Mouse (Mus musculus): Measurements from ENCODE around the gene Dnajc15. TPM values are rescaled to one million over a fixed set of nuclear protein-coding genes. Genes with fewer than 3 reads are reported as not detected.

Gene Dnajc15
- polyA plus RNA-seq, 1 experiment from 2014 or later: 61.4 TPM

- no peak overlapping the region for H3K4me2 ChIP-seq (replicated peaks)
- no peak for ATAC-seq (replicated peaks)
- H3K4me1 ChIP-seq: no peaks in the 10 kb centered on the region
- no peaks in the 10 kb centered on the region; the same call in 1 of the 2 replicates for H3K36me3 ChIP-seq
- 93% methylated on average over 7 of the region's 7 CpGs for WGBS
- no peak overlapping the region for H3K9ac ChIP-seq (replicated peaks)
- no peak overlapping the region for H3K27ac ChIP-seq (replicated peaks)
- no peaks in the 10 kb centered on the region for H3K27me3 ChIP-seq
- H3K4me3 ChIP-seq: no peak overlapping the region
- H3K9me3 ChIP-seq: no peaks in the 10 kb centered on the region
Measured at GRCm38 (mm10) chr14:77849852-77850251, 25.1 kb downstream of the Dnajc15 start.

GRCm38 (mm10) chr14:77848349-77848748 is 26.6 kb downstream of the Dnajc15 start:
- ATAC-seq (replicated peaks): no peak

DNA sequence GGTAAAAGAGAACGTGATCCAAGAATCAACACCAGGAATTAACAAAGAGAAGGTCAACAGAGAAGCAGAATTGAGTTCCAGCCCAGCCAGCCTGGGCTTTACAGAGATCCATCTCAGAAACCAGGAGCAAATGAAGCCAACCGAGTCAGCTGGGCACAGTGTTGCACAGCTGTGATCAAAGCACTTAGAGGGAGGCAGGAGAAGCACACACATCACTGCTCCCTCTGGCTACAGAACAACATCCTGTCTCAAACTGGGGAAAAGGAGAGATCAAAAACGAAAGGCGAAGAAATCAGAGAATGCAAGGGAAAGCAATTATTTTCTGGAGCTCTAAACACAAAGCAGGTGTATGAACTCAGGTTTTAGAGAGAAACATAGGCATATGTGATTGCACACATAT is 28.7 kb downstream of the Dnajc15 start:
- Histone ChIP-seq H3K4me2 (replicated peaks) (no peak overlapping the region), H3K27ac (replicated peaks) (no peak overlapping the region), H3K4me3 (no peak overlapping the region), H3K9ac (replicated peaks) (no peak overlapping the region), H3K9me3 (no peaks in the 10 kb centered on the region), H3K27me3 (no peaks in the 10 kb centered on the region), H3K36me3 (no peaks in the 10 kb centered on the region), H3K4me1 (no peaks in the 10 kb centered on the region)
- no peak for ATAC-seq (replicated peaks)
- WGBS: 77% methylated on average over 4 of the region's 4 CpGs

More at GRCm38 (mm10) chr14:77848349-77848748, 26.6 kb downstream of the Dnajc15 start:
- Histone ChIP-seq H3K4me3 (no peak overlapping the region), H3K27me3 (no peaks in the 10 kb centered on the region), H3K36me3 (no peaks in the 10 kb centered on the region; the same call in 1 of the 2 replicates), H3K9ac (replicated peaks) (no peak overlapping the region), H3K4me2 (replicated peaks) (no peak overlapping the region), H3K27ac (replicated peaks) (no peak overlapping the region), H3K4me1 (no peaks in the 10 kb centered on the region), H3K9me3 (no peaks in the 10 kb centered on the region)
- 79% methylated on average over 1 of the region's 1 CpGs for WGBS

GRCm38 (mm10) chr14:77845479-77845878 is 29.4 kb downstream of the Dnajc15 start:
- Histone ChIP-seq H3K9ac (replicated peaks) (no peak overlapping the region), H3K27me3 (no peaks in the 10 kb centered on the region), H3K9me3 (no peaks in the 10 kb centered on the region), H3K4me2 (replicated peaks) (no peak overlapping the region), H3K4me3 (no peak overlapping the region), H3K36me3 (no peaks in the 10 kb centered on the region), H3K27ac (replicated peaks) (no peak overlapping the region), H3K4me1 (no peaks in the 10 kb centered on the region)
- 97% methylated on average over 1 of the region's 1 CpGs for WGBS
- no peak for ATAC-seq (replicated peaks)

DNA sequence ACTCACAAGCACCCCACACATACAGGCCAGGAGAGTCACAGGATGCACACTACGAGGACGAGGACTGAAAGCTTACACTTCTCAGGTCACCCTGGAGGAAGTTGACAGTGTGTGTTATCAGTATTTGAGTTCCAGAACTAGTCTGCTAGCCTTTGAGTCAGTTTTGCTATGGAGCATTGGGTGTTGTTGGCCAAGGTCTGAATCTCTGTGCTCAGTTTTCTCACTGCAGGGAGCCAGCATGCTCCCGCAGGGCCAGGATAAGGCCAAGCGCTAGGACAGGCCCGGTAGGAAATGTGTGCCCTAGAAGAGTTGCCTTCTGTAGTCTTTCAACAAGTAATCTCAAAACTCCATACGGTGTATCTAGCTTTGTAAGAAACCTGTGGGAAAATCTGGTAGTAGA is 34.4 kb downstream of the Dnajc15 start:
- no peaks in the 10 kb centered on the region for H3K27me3 ChIP-seq
- WGBS: 83% methylated on average over 6 of the region's 6 CpGs
- no peaks in the 10 kb centered on the region for H3K9me3 ChIP-seq
- no peak overlapping the region for H3K4me3 ChIP-seq
- H3K9ac ChIP-seq (replicated peaks): no peak overlapping the region
- no peak for ATAC-seq (replicated peaks)
- H3K4me2 ChIP-seq (replicated peaks): no peak overlapping the region
- no peaks in the 10 kb centered on the region for H3K36me3 ChIP-seq
- H3K4me1 ChIP-seq: 0 out of 2 replicates have a peak, but pooled peaks cover 2% of the 10 kb centered on the region
- no peak overlapping the region for H3K27ac ChIP-seq (replicated peaks)

DNA sequence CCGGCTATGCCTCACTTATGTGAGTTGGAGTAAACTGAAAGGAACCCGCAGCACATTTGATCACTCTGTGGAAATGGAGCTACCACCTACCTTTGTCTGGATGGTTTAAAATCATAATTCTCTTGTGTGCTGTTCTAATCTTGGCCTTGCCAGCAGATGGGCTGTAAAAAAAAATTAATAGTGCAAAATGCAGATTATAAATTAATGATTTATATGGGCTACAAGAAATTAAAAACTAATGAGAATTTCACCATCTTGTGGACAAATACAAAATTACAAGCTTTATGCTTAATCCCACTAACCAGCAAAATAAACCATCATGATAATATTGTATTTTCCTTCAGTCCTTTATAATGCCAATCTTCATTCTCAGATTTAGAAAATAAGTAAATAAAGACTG is 34.8 kb downstream of the Dnajc15 start:
- WGBS: 85% methylated on average over 2 of the region's 2 CpGs
- no peak for ATAC-seq (replicated peaks)

GRCm38 (mm10) chr14:77836794-77837193 is 38.1 kb downstream of the Dnajc15 start:
- Histone ChIP-seq H3K27ac (replicated peaks) (no peak overlapping the region), H3K27me3 (no peaks in the 10 kb centered on the region), H3K4me2 (replicated peaks) (no peak overlapping the region), H3K9me3 (no peaks in the 10 kb centered on the region), H3K4me3 (no peak overlapping the region), H3K9ac (replicated peaks) (no peak overlapping the region), H3K4me1 (0 out of 2 replicates have a peak, but pooled peaks cover 2% of the 10 kb centered on the region), H3K36me3 (no peaks in the 10 kb centered on the region)
- ATAC-seq (replicated peaks): no peak
- 86% methylated on average over 2 of the region's 2 CpGs for WGBS

More for the DNA sequence above, 34.8 kb downstream of the Dnajc15 start:
- Histone ChIP-seq H3K4me2 (replicated peaks) (no peak overlapping the region), H3K36me3 (no peaks in the 10 kb centered on the region), H3K4me3 (no peak overlapping the region), H3K27me3 (no peaks in the 10 kb centered on the region), H3K27ac (replicated peaks) (no peak overlapping the region), H3K9ac (replicated peaks) (no peak overlapping the region), H3K9me3 (no peaks in the 10 kb centered on the region), H3K4me1 (0 out of 2 replicates have a peak, but pooled peaks cover 2% of the 10 kb centered on the region)

DNA sequence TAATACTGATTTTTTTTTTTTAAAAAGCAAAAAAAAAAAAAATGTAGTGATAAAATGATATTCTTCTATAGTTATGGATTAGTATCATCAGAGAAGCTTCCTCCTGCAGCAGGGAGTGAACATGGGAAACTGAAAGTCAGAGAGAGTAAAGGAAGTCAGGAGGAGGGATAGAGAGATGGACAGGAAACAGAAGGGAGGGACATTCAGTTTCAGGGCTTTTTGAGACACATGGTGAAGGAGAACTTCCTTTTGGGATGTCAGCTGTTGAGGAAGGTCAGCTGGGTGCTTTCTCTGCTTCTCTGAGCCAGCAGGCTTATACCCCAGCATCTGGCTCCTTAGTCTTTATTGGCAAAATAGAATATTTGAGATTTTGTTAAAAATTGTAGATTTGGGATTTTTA is 42.6 kb downstream of the Dnajc15 start:
- no peak for ATAC-seq (replicated peaks)
- Histone ChIP-seq H3K27me3 (no peaks in the 10 kb centered on the region), H3K4me3 (no peak overlapping the region), H3K9ac (replicated peaks) (no peak overlapping the region), H3K4me1 (no peaks in the 10 kb centered on the region), H3K27ac (replicated peaks) (no peak overlapping the region), H3K36me3 (no peaks in the 10 kb centered on the region), H3K4me2 (replicated peaks) (no peak overlapping the region), H3K9me3 (no peaks in the 10 kb centered on the region)

- ATAC-seq (replicated peaks): no peak
- H3K27ac ChIP-seq (replicated peaks): no peak overlapping the region
- 92% methylated on average over 4 of the region's 4 CpGs for WGBS
Measured at GRCm38 (mm10) chr14:77831936-77832335, 43.0 kb downstream of the Dnajc15 start.

GRCm38 (mm10) chr14:77829673-77830072 is 45.3 kb downstream of the Dnajc15 start:
- Histone ChIP-seq H3K9me3 (no peaks in the 10 kb centered on the region), H3K27ac (replicated peaks) (no peak overlapping the region), H3K27me3 (no peaks in the 10 kb centered on the region), H3K4me2 (replicated peaks) (no peak overlapping the region), H3K36me3 (no peaks in the 10 kb centered on the region), H3K9ac (replicated peaks) (no peak overlapping the region), H3K4me3 (no peak overlapping the region), H3K4me1 (no peaks in the 10 kb centered on the region)
- WGBS: 94% methylated on average over 4 of the region's 4 CpGs
- ATAC-seq (replicated peaks): no peak

More at GRCm38 (mm10) chr14:77831936-77832335, 43.0 kb downstream of the Dnajc15 start:
- H3K4me2 ChIP-seq (replicated peaks): no peak overlapping the region
- no peaks in the 10 kb centered on the region for H3K4me1 ChIP-seq
- no peak overlapping the region for H3K4me3 ChIP-seq
- no peak overlapping the region for H3K9ac ChIP-seq (replicated peaks)
- H3K9me3 ChIP-seq: no peaks in the 10 kb centered on the region
- no peaks in the 10 kb centered on the region for H3K36me3 ChIP-seq
- H3K27me3 ChIP-seq: no peaks in the 10 kb centered on the region

DNA sequence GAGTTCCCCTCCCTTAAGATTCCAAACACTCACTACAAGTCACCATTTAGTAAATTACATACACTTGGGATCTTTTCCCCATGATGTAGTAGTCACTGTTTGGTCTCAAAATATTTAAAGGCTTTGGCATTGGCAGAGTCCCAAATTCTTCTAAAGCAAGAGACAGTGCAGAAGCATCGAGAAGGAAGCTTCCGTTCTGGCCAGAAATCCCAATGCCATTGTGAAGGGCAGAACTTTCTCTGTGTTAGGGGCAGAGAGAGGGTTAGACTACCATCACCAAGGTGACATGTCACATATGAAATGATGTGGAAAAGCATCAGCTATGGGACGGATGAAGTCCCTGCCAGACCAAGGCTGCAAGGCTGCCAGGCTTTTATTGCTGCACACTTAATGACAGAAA is 49.0 kb downstream of the Dnajc15 start:
- ATAC-seq (replicated peaks): no peak
- H3K4me3 ChIP-seq: no peak overlapping the region
- no peaks in the 10 kb centered on the region for H3K9me3 ChIP-seq
- no peaks in the 10 kb centered on the region for H3K4me1 ChIP-seq
- H3K27me3 ChIP-seq: no peaks in the 10 kb centered on the region
- H3K36me3 ChIP-seq: no peaks in the 10 kb centered on the region
- 64% methylated on average over 3 of the region's 3 CpGs for WGBS
- H3K9ac ChIP-seq (replicated peaks): no peak overlapping the region
- no peak overlapping the region for H3K27ac ChIP-seq (replicated peaks)
- H3K4me2 ChIP-seq (replicated peaks): no peak overlapping the region

DNA sequence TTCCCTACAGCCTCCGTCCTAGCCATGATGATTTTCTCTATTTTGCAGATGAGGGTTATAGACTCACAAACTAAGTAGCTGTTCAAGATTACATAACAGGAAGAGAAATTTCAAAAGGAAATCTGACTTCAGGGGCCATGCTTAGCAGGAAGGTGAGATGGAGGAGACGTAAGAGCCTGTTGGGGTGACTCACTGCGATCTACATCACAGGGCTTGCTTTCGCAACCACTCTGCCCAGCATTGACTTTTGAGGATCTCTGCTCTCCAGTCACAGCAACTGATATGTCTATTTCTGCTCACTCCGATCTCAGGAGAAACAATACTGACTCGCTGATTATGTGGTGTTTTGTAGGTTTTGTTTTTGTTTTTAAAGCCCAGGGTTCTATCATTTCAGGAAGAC is 49.8 kb downstream of the Dnajc15 start:
- Histone ChIP-seq H3K27me3 (no peaks in the 10 kb centered on the region), H3K4me1 (no peaks in the 10 kb centered on the region), H3K27ac (replicated peaks) (no peak overlapping the region), H3K4me3 (no peak overlapping the region), H3K4me2 (replicated peaks) (no peak overlapping the region), H3K36me3 (no peaks in the 10 kb centered on the region), H3K9ac (replicated peaks) (no peak overlapping the region), H3K9me3 (no peaks in the 10 kb centered on the region)
- no peak for ATAC-seq (replicated peaks)
- WGBS: 95% methylated on average over 6 of the region's 6 CpGs

GRCm38 (mm10) chr14:77819841-77820240 is 55.1 kb downstream of the Dnajc15 start:
- ATAC-seq (replicated peaks): no peak
- Histone ChIP-seq H3K9ac (replicated peaks) (no peak overlapping the region), H3K9me3 (no peaks in the 10 kb centered on the region), H3K4me2 (replicated peaks) (no peak overlapping the region), H3K27me3 (no peaks in the 10 kb centered on the region), H3K4me1 (peaks cover 3% of the 10 kb centered on the region), H3K4me3 (no peak overlapping the region), H3K27ac (replicated peaks) (no peak overlapping the region), H3K36me3 (no peaks in the 10 kb centered on the region)
- WGBS: 81% methylated on average over 3 of the region's 3 CpGs
